Mouse (Mus musculus): Measurements from ENCODE around the gene Smarcd1. TPM values are rescaled to one million over a fixed set of nuclear protein-coding genes. Genes with fewer than 3 reads are reported as not detected.

The Smarcd1 gene
- total and polyA plus RNA-seq, 2 experiments from 2014 or later: 83.0 to 92.2 TPM

- Histone ChIP-seq H3K9me3 (ENCODE audit: low read length) (no peaks in the 10 kb centered on the region), H3K27ac (ENCODE audit: low read depth, low read length) (no peak overlapping the region), H3K4me1 (ENCODE audit: insufficient read depth, low read length) (no peaks in the 10 kb centered on the region), H3K4me2 (ENCODE audit: low read depth, low read length, poor library complexity, severe bottlenecking) (no peak overlapping the region), H3K9ac (replicated peaks; ENCODE audit: low read length, poor library complexity, severe bottlenecking) (no peak overlapping the region), H3K4me3 (ENCODE audit: low read depth, low read length) (no peak overlapping the region), H3K36me3 (ENCODE audit: insufficient read depth, low read length) (peaks cover 18% of the 10 kb centered on the region), H3K27me3 (ENCODE audit: insufficient read depth, low read length) (no peaks in the 10 kb centered on the region)
- DNase-seq (ENCODE audit: low spot score) (no peak), ATAC-seq (ENCODE audit: low FRiP score) (no peak)
- no peak for TF ChIP-seq CTCF (IDR thresholded peaks at IDR 0.05)
- WGBS: 93% methylated on average over 3 of the region's 3 CpGs
These were observed 29.7 kb downstream of the Smarcd1 start for GRCm38 (mm10) chr15:99731678-99732077.

- no peaks in the 10 kb centered on the region for H3K27me3 ChIP-seq (ENCODE audit: insufficient read depth, low read length)
- no peaks in the 10 kb centered on the region for H3K9me3 ChIP-seq (ENCODE audit: low read length)
- no peak overlapping the region for H3K9ac ChIP-seq (replicated peaks; ENCODE audit: low read length, poor library complexity, severe bottlenecking)
- H3K4me1 ChIP-seq (ENCODE audit: insufficient read depth, low read length): no peaks in the 10 kb centered on the region
- H3K4me3 ChIP-seq (ENCODE audit: low read depth, low read length): no peak overlapping the region
- H3K4me2 ChIP-seq (ENCODE audit: low read depth, low read length, poor library complexity, severe bottlenecking): no peak overlapping the region
- no peak for ATAC-seq (ENCODE audit: low FRiP score)
- TF ChIP-seq CTCF (IDR thresholded peaks at IDR 0.05): no peak
- H3K27ac ChIP-seq (ENCODE audit: low read depth, low read length): no peak overlapping the region
- over 99% methylated on average over 5 of the region's 5 CpGs for WGBS
- H3K36me3 ChIP-seq (ENCODE audit: insufficient read depth, low read length): peaks cover 27% of the 10 kb centered on the region
- no peak for DNase-seq (ENCODE audit: low spot score)
These were observed 31.3 kb downstream of the Smarcd1 start for GRCm38 (mm10) chr15:99733186-99733585.

- H3K9me3 ChIP-seq (ENCODE audit: low read length): no peaks in the 10 kb centered on the region
- 93% methylated on average over 2 of the region's 2 CpGs for WGBS
- DNase-seq (ENCODE audit: low spot score) (no peak), ATAC-seq (ENCODE audit: low FRiP score) (no peak)
- no peak overlapping the region for H3K9ac ChIP-seq (replicated peaks; ENCODE audit: low read length, poor library complexity, severe bottlenecking)
- no peaks in the 10 kb centered on the region for H3K27me3 ChIP-seq (ENCODE audit: insufficient read depth, low read length)
- no peak for TF ChIP-seq CTCF (IDR thresholded peaks at IDR 0.05)
- no peak overlapping the region for H3K4me3 ChIP-seq (ENCODE audit: low read depth, low read length)
- H3K4me2 ChIP-seq (ENCODE audit: low read depth, low read length, poor library complexity, severe bottlenecking): no peak overlapping the region
- peaks cover 44% of the 10 kb centered on the region for H3K36me3 ChIP-seq (ENCODE audit: insufficient read depth, low read length)
- H3K4me1 ChIP-seq (ENCODE audit: insufficient read depth, low read length): no peaks in the 10 kb centered on the region
- H3K27ac ChIP-seq (ENCODE audit: low read depth, low read length): no peak overlapping the region
These were observed 33.7 kb downstream of the Smarcd1 start for GRCm38 (mm10) chr15:99735631-99736030.

GRCm38 (mm10) chr15:99736675-99737074 lies 34.7 kb downstream of the Smarcd1 start:
- Histone ChIP-seq H3K27me3 (ENCODE audit: insufficient read depth, low read length) (no peaks in the 10 kb centered on the region), H3K4me1 (ENCODE audit: insufficient read depth, low read length) (no peaks in the 10 kb centered on the region), H3K9me3 (ENCODE audit: low read length) (no peaks in the 10 kb centered on the region), H3K27ac (ENCODE audit: low read depth, low read length) (no peak overlapping the region), H3K4me3 (ENCODE audit: low read depth, low read length) (no peak overlapping the region), H3K4me2 (ENCODE audit: low read depth, low read length, poor library complexity, severe bottlenecking) (no peak overlapping the region), H3K36me3 (ENCODE audit: insufficient read depth, low read length) (peaks cover 44% of the 10 kb centered on the region), H3K9ac (replicated peaks; ENCODE audit: low read length, poor library complexity, severe bottlenecking) (no peak overlapping the region)
- ATAC-seq (ENCODE audit: low FRiP score) (no peak), DNase-seq (ENCODE audit: low spot score) (no peak)
- WGBS: 92% methylated on average over 11 of the region's 11 CpGs
- no peak for TF ChIP-seq CTCF (IDR thresholded peaks at IDR 0.05)

GRCm38 (mm10) chr15:99740229-99740628 lies 38.3 kb downstream of the Smarcd1 start:
- no peak overlapping the region for H3K9ac ChIP-seq (replicated peaks; ENCODE audit: low read length, poor library complexity, severe bottlenecking)
- no peak overlapping the region for H3K4me2 ChIP-seq (ENCODE audit: low read depth, low read length, poor library complexity, severe bottlenecking)
- WGBS: 94% methylated on average over 4 of the region's 4 CpGs
- DNase-seq (ENCODE audit: low spot score): no peak
- H3K4me1 ChIP-seq (ENCODE audit: insufficient read depth, low read length): no peaks in the 10 kb centered on the region
- no peaks in the 10 kb centered on the region for H3K9me3 ChIP-seq (ENCODE audit: low read length)
- no peak for ATAC-seq (ENCODE audit: low FRiP score)
- H3K27me3 ChIP-seq (ENCODE audit: insufficient read depth, low read length): no peaks in the 10 kb centered on the region
- TF ChIP-seq CTCF (IDR thresholded peaks at IDR 0.05): no peak
- H3K27ac ChIP-seq (ENCODE audit: low read depth, low read length): no peak overlapping the region
- peaks cover 53% of the 10 kb centered on the region for H3K36me3 ChIP-seq (ENCODE audit: insufficient read depth, low read length)
- no peak overlapping the region for H3K4me3 ChIP-seq (ENCODE audit: low read depth, low read length)

GRCm38 (mm10) chr15:99754204-99754603 lies 52.3 kb downstream of the Smarcd1 start:
- Histone ChIP-seq H3K4me1 (ENCODE audit: insufficient read depth, low read length) (no peaks in the 10 kb centered on the region), H3K4me2 (ENCODE audit: low read depth, low read length, poor library complexity, severe bottlenecking) (no peak overlapping the region), H3K9me3 (ENCODE audit: low read length) (no peaks in the 10 kb centered on the region), H3K27ac (ENCODE audit: low read depth, low read length) (no peak overlapping the region), H3K9ac (replicated peaks; ENCODE audit: low read length, poor library complexity, severe bottlenecking) (no peak overlapping the region), H3K36me3 (ENCODE audit: insufficient read depth, low read length) (no peaks in the 10 kb centered on the region), H3K27me3 (ENCODE audit: insufficient read depth, low read length) (no peaks in the 10 kb centered on the region), H3K4me3 (ENCODE audit: low read depth, low read length) (no peak overlapping the region)
- no peak for ATAC-seq (ENCODE audit: low FRiP score)
- no peak for TF ChIP-seq CTCF (IDR thresholded peaks at IDR 0.05)
- DNase-seq (ENCODE audit: low spot score): no peak
- WGBS: 79% methylated on average over 3 of the region's 3 CpGs

Other genes starting within 250 kb of the Smarcd1 start
- 20.2 and 24.1 TPM in 2 replicates for gene Nckap5l, start 244.4 kb upstream of the Smarcd1 start, total RNA-seq (2014; rRNA removed)
- gene Nckap5l, start 244.4 kb upstream of the Smarcd1 start, polyA plus RNA-seq (2015; fragmentation: Nextera tagmentation; extraction: Ambion mirVana): 11.4 and 12.2 TPM in 2 replicates
- 11.7 and 12.4 TPM in 2 replicates for gene Bcdin3d, start 227.4 kb upstream of the Smarcd1 start, total RNA-seq (2014; rRNA removed)
- gene Bcdin3d, start 227.4 kb upstream of the Smarcd1 start, polyA plus RNA-seq (2015; fragmentation: Nextera tagmentation; extraction: Ambion mirVana): 12.6 and 14.6 TPM in 2 replicates
- 42.0 and 42.1 TPM in 2 replicates for gene Faim2, start 174.0 kb upstream of the Smarcd1 start, total RNA-seq (2014; rRNA removed)
- gene Faim2, start 174.0 kb upstream of the Smarcd1 start, polyA plus RNA-seq (2015; fragmentation: Nextera tagmentation; extraction: Ambion mirVana): 72.0 and 82.5 TPM in 2 replicates
- not detected in 2 replicates for gene Aqp2, start 123.1 kb upstream of the Smarcd1 start, total RNA-seq (2014; rRNA removed)
- gene Aqp2, start 123.1 kb upstream of the Smarcd1 start, polyA plus RNA-seq (2015; fragmentation: Nextera tagmentation; extraction: Ambion mirVana): not detected in 2 replicates
- gene Aqp5, start 111.3 kb upstream of the Smarcd1 start, total RNA-seq (2014; rRNA removed): 2.4 and 3.2 TPM in 2 replicates
- gene Aqp5, start 111.3 kb upstream of the Smarcd1 start, polyA plus RNA-seq (2015; fragmentation: Nextera tagmentation; extraction: Ambion mirVana): 1.0 and 1.4 TPM in 2 replicates
- 1.7 TPM in 1 of 2 replicates, not detected in the other for gene Aqp6, start 100.7 kb upstream of the Smarcd1 start, total RNA-seq (2014; rRNA removed)
- 0.23 and 0.28 TPM in 2 replicates for gene Aqp6, start 100.7 kb upstream of the Smarcd1 start, polyA plus RNA-seq (2015; fragmentation: Nextera tagmentation; extraction: Ambion mirVana)
- 27.0 and 32.9 TPM in 2 replicates for gene Racgap1, start 50.5 kb upstream of the Smarcd1 start, total RNA-seq (2014; rRNA removed)
- 27.2 TPM in 2 replicates for gene Racgap1, start 50.5 kb upstream of the Smarcd1 start, polyA plus RNA-seq (2015; fragmentation: Nextera tagmentation; extraction: Ambion mirVana)
- gene Asic1, start 31.8 kb upstream of the Smarcd1 start, total RNA-seq (2014; rRNA removed): 138 and 150 TPM in 2 replicates
- 37.3 and 42.1 TPM in 2 replicates for gene Asic1, start 31.8 kb upstream of the Smarcd1 start, polyA plus RNA-seq (2015; fragmentation: Nextera tagmentation; extraction: Ambion mirVana)
- gene Gm17349, start 3.4 kb downstream of the Smarcd1 start, total RNA-seq (2014; rRNA removed): not detected in 2 replicates
- not detected in 2 replicates for gene Gm17349, start 3.4 kb downstream of the Smarcd1 start, polyA plus RNA-seq (2015; fragmentation: Nextera tagmentation; extraction: Ambion mirVana)
- 2.8 and 3.3 TPM in 2 replicates for gene Gpd1, start 15.4 kb downstream of the Smarcd1 start, total RNA-seq (2014; rRNA removed)
- gene Gpd1, start 15.4 kb downstream of the Smarcd1 start, polyA plus RNA-seq (2015; fragmentation: Nextera tagmentation; extraction: Ambion mirVana): 1.1 and 1.2 TPM in 2 replicates
- 60.9 and 67.2 TPM in 2 replicates for gene Cox14, start 23.5 kb downstream of the Smarcd1 start, total RNA-seq (2014; rRNA removed)
- 165 and 180 TPM in 2 replicates for gene Cox14, start 23.5 kb downstream of the Smarcd1 start, polyA plus RNA-seq (2015; fragmentation: Nextera tagmentation; extraction: Ambion mirVana)
- gene Cers5, start 70.8 kb downstream of the Smarcd1 start, total RNA-seq (2014; rRNA removed): 93.5 and 94.2 TPM in 2 replicates
- gene Cers5, start 70.8 kb downstream of the Smarcd1 start, polyA plus RNA-seq (2015; fragmentation: Nextera tagmentation; extraction: Ambion mirVana): 75.8 and 76.8 TPM in 2 replicates
- gene Lima1, start 173.3 kb downstream of the Smarcd1 start, total RNA-seq (2014; rRNA removed): 6.4 and 8.7 TPM in 2 replicates
- gene Lima1, start 173.3 kb downstream of the Smarcd1 start, polyA plus RNA-seq (2015; fragmentation: Nextera tagmentation; extraction: Ambion mirVana): 6.7 and 7.8 TPM in 2 replicates